Mouse (Mus musculus) thymus, postnatal 14 days (tissue): ENCODE data around the gene D830030K20Rik.
A peak's percentile ranks its signal among the peaks of the same experiment; 100 is the strongest.
"Not testable (repeated sequence)": the region's sequence is repeated elsewhere in the genome, so short reads cannot be mapped to it uniquely, and the experiment has no call there.

ENCODE experiments used
- DNase-seq: peaks from one replicate; pipeline ENCODE4 v3.0.0; 2021

Gene D830030K20Rik

GRCm38 (mm10) chr14:3208272-3209152, at the start of gene D830030K20Rik:
TSS of gene D830030K20Rik (plus strand) at chr14:3208488.
- not testable (repeated sequence) for DNase-seq

- not testable (repeated sequence) for DNase-seq
Measured at GRCm38 (mm10) chr14:3187955-3188354, 20.3 kb upstream of the D830030K20Rik start, which contains the start of gene Gm5795. TSS of gene Gm5795 (plus strand) at chr14:3188255.

GRCm38 (mm10) chr14:3209367-3209766, 1.1 kb downstream of the D830030K20Rik start:
- not testable (repeated sequence) for DNase-seq

- peak; percentile 2 for DNase-seq
Measured at GRCm38 (mm10) chr14:3262531-3262930, 54.2 kb downstream of the D830030K20Rik start.
